Mouse (Mus musculus) bone marrow macrophage, adult 2 months (primary cell): ENCODE results near the gene Podn.

Experiments used
- CTCF ChIP-seq: IDR thresholded peaks from 2 replicates; pipeline ENCODE4 v1.5.1; 2012; ENCODE audit warnings: low read depth, mild to moderate bottlenecking, low read length, moderate library complexity
- POLR2A ChIP-seq: IDR thresholded peaks from 2 replicates; pipeline ENCODE4 v1.6.1; 2012; ENCODE audit warnings: mild to moderate bottlenecking, low read depth, low read length, borderline replicate concordance

GRCm38 (mm10) chr4:108109728-108110127 is 13.5 kb upstream of the Podn start:
- TF ChIP-seq POLR2A = no peak
- TF ChIP-seq CTCF = no peak
